Mouse (Mus musculus): ENCODE data around the gene Ptprn2. TPM values are rescaled to one million over a fixed set of nuclear protein-coding genes. Genes with fewer than 3 reads are reported as not detected.

Ptprn2 gene
- total and polyA plus RNA-seq, 3 experiments = 0.17 TPM; not detected in 2

- Histone ChIP-seq H3K4me1 (ENCODE audit: control insufficient read depth in 1 of 2, insufficient read depth in 2 of 2) (peaks cover 0 to 10% of the 10 kb centered on the region in 2 experiments; a peak in 2 of 4 replicates), H3K27me3 (replicated peaks) (peaks cover 6% of the 10 kb centered on the region), H3K36me3 (replicated peaks in 1 of 2; ENCODE audit: control insufficient read depth in 1 of 2, insufficient read depth in 1 of 2, low read length in 1 of 2) (no peaks in the 10 kb centered on the region), H3K9ac (ENCODE audit: insufficient read depth, low read depth) (no peak overlapping the region), H3K27ac (ENCODE audit: insufficient read depth, low read depth) (no peak overlapping the region), H3K79me2 (replicated peaks; ENCODE audit: control insufficient read depth, extremely low read depth, insufficient read depth, poor library complexity, severe bottlenecking) (no peaks in the 10 kb centered on the region), H3K4me3 (replicated peaks in 1 of 3; ENCODE audit: low read depth in 2 of 3, low read length in 2 of 3, poor library complexity in 1 of 3) (no peak overlapping the region), H3K4me2 (ENCODE audit: insufficient read depth, low read depth, poor library complexity, severe bottlenecking) (no peak overlapping the region), H3K9me3 (replicated peaks; ENCODE audit: low read length) (no peaks in the 10 kb centered on the region)
- in situ Hi-C loops (cut with MboI; ENCODE audit: low pct_ligation_motif_present, low pct_unique_long_range_greater_than_20kb, low sequenced_read_pairs) = no loop called here
- TF ChIP-seq MAX (IDR thresholded peaks at IDR 0.05; ENCODE audit: low read length) (no peak), USF1 (IDR thresholded peaks at IDR 0.05; ENCODE audit: low read depth, low read length) (no peak), SMC3 (IDR thresholded peaks at IDR 0.05; ENCODE audit: low read depth, low read length) (no peak), MAFK (IDR thresholded peaks at IDR 0.05; ENCODE audit: insufficient replicate concordance, low read length) (no peak), POLR2A (IDR thresholded peaks at IDR 0.05; ENCODE audit: low read depth, low read length) (no peak), KAT2A (IDR thresholded peaks at IDR 0.05; ENCODE audit: insufficient replicate concordance, low read length) (no peak), E2F4 (IDR thresholded peaks at IDR 0.05; ENCODE audit: insufficient replicate concordance, low read depth, low read length) (no peak), TBP (conservative IDR thresholded peaks at IDR 0.05; ENCODE audit: low read depth, low read length) (no peak)
- dilution Hi-C loops (cut with MboI; ENCODE audit: extremely low pct_ligation_motif_present, extremely low pct_unique_long_range_greater_than_20kb, low sequenced_read_pairs) = no loop called here
- no peak for DNase-seq (ENCODE audit: extremely low read depth)
Measured at GRCm38 (mm10) chr12:117172529-117172884, 687.0 kb downstream of the Ptprn2 start.

GRCm38 (mm10) chr12:117172885-117173529, 687.5 kb downstream of the Ptprn2 start:
- peaks cover 6% of the 10 kb centered on the region for H3K27me3 ChIP-seq (replicated peaks)
- peaks cover 0 to 10% of the 10 kb centered on the region in 2 experiments; a peak in 2 of 4 replicates for H3K4me1 ChIP-seq (ENCODE audit: control insufficient read depth in 1 of 2, insufficient read depth in 2 of 2)
- no peaks in the 10 kb centered on the region for H3K9me3 ChIP-seq (replicated peaks; ENCODE audit: low read length)
- TF ChIP-seq BHLHE40 (IDR thresholded peaks at IDR 0.05; ENCODE audit: low read depth, low read length) (0 out of 2 replicates have a peak, but pooled peaks have one; percentile 15), NRF1 (IDR thresholded peaks at IDR 0.05; ENCODE audit: low read depth, low read length) (no peak)
- no peak overlapping the region for H3K4me2 ChIP-seq (ENCODE audit: insufficient read depth, low read depth, poor library complexity, severe bottlenecking)
- DNase-seq (ENCODE audit: extremely low read depth) = no peak
- H3K79me2 ChIP-seq (replicated peaks; ENCODE audit: control insufficient read depth, extremely low read depth, insufficient read depth, poor library complexity, severe bottlenecking) = no peaks in the 10 kb centered on the region
- no peak overlapping the region for H3K9ac ChIP-seq (ENCODE audit: insufficient read depth, low read depth)
- no peak overlapping the region for H3K4me3 ChIP-seq (replicated peaks in 1 of 3; ENCODE audit: low read depth in 2 of 3, low read length in 2 of 3, poor library complexity in 1 of 3)
- in situ Hi-C loops (cut with MboI; ENCODE audit: low pct_ligation_motif_present, low pct_unique_long_range_greater_than_20kb, low sequenced_read_pairs) = no loop called here
- dilution Hi-C loops (cut with MboI; ENCODE audit: extremely low pct_ligation_motif_present, extremely low pct_unique_long_range_greater_than_20kb, low sequenced_read_pairs) = no loop called here
- no peak overlapping the region for H3K27ac ChIP-seq (ENCODE audit: insufficient read depth, low read depth)
- H3K36me3 ChIP-seq (replicated peaks in 1 of 2; ENCODE audit: control insufficient read depth in 1 of 2, insufficient read depth in 1 of 2, low read length in 1 of 2) = no peaks in the 10 kb centered on the region

GRCm38 (mm10) chr12:117174189-117174588, 688.7 kb downstream of the Ptprn2 start:
- in situ Hi-C loops (cut with MboI; ENCODE audit: low pct_ligation_motif_present, low pct_unique_long_range_greater_than_20kb, low sequenced_read_pairs) (no loop called here), dilution Hi-C loops (cut with MboI; ENCODE audit: extremely low pct_ligation_motif_present, extremely low pct_unique_long_range_greater_than_20kb, low sequenced_read_pairs) (no loop called here)
- Histone ChIP-seq H3K4me3 (replicated peaks in 1 of 3; ENCODE audit: low read depth in 2 of 3, low read length in 2 of 3, poor library complexity in 1 of 3) (no peak overlapping the region), H3K27ac (ENCODE audit: insufficient read depth, low read depth) (no peak overlapping the region), H3K27me3 (replicated peaks) (peaks cover 6% of the 10 kb centered on the region), H3K4me1 (ENCODE audit: control insufficient read depth in 1 of 2, insufficient read depth in 2 of 2) (peaks cover 0 to 10% of the 10 kb centered on the region in 2 experiments; a peak in 2 of 4 replicates), H3K9me3 (replicated peaks; ENCODE audit: low read length) (no peaks in the 10 kb centered on the region), H3K79me2 (replicated peaks; ENCODE audit: control insufficient read depth, extremely low read depth, insufficient read depth, poor library complexity, severe bottlenecking) (no peaks in the 10 kb centered on the region), H3K36me3 (replicated peaks in 1 of 2; ENCODE audit: control insufficient read depth in 1 of 2, insufficient read depth in 1 of 2, low read length in 1 of 2) (no peaks in the 10 kb centered on the region), H3K4me2 (ENCODE audit: insufficient read depth, low read depth, poor library complexity, severe bottlenecking) (no peak overlapping the region), H3K9ac (ENCODE audit: insufficient read depth, low read depth) (no peak overlapping the region)
- TF ChIP-seq ELF1 (IDR thresholded peaks at IDR 0.05; ENCODE audit: low read depth, low read length) (no peak), IRF4 (IDR thresholded peaks at IDR 0.05; ENCODE audit: low read depth, low read length) (no peak), ZNF384 (IDR thresholded peaks at IDR 0.05; ENCODE audit: low read depth, low read length) (no peak), TBP (conservative IDR thresholded peaks at IDR 0.05; ENCODE audit: low read depth, low read length) (no peak), CTCF (conservative IDR thresholded peaks at IDR 0.05 in 1 of 2, IDR thresholded peaks at IDR 0.05 in 1 of 2; ENCODE audit: low read depth in 2 of 2, low read length in 2 of 2) (no peak), ZMIZ1 (IDR thresholded peaks at IDR 0.05; ENCODE audit: low read depth, low read length) (no peak), ZKSCAN1 (IDR thresholded peaks at IDR 0.05; ENCODE audit: borderline replicate concordance, low read depth, low read length) (no peak), CHD2 (IDR thresholded peaks at IDR 0.05; ENCODE audit: low read length) (no peak), GABPA (IDR thresholded peaks at IDR 0.05; ENCODE audit: insufficient replicate concordance, low read depth, low read length) (no peak), SMC3 (IDR thresholded peaks at IDR 0.05; ENCODE audit: low read depth, low read length) (no peak), KAT2A (IDR thresholded peaks at IDR 0.05; ENCODE audit: insufficient replicate concordance, low read length) (no peak), HCFC1 (IDR thresholded peaks at IDR 0.05; ENCODE audit: low read depth, low read length) (no peak), NELFE (IDR thresholded peaks at IDR 0.05; ENCODE audit: low read depth, low read length) (no peak), USF2 (conservative IDR thresholded peaks at IDR 0.05; ENCODE audit: low read depth, low read length) (no peak), MYC (IDR thresholded peaks at IDR 0.05; ENCODE audit: low read depth, low read length) (no peak), TCF12 (IDR thresholded peaks at IDR 0.05; ENCODE audit: low read depth, low read length) (no peak)
- DNase-seq (ENCODE audit: extremely low read depth) = no peak
